Mouse (Mus musculus) spleen, adult 2 months (tissue): ENCODE results near the gene Gse1.

ENCODE experiments used
- CTCF ChIP-seq: fragments of 200-500 bp; IDR thresholded peaks from 2 replicates; pipeline ENCODE4 v1.5.1; 2011; ENCODE audit warnings: mild to moderate bottlenecking, inconsistent platforms; ENCODE audit not compliant: insufficient read depth, insufficient read length, insufficient replicate concordance; ENCODE audit errors: extremely low read depth
- POLR2A ChIP-seq: fragments of 200-500 bp; IDR thresholded peaks from 2 replicates; pipeline ENCODE4 v1.6.1; 2011; ENCODE audit warnings: low read depth, low read length, inconsistent platforms

GRCm38 (mm10) chr8:120204736-120205360 lies 23.4 kb upstream of the Gse1 start:
- TF ChIP-seq CTCF = no peak
- no peak for TF ChIP-seq POLR2A
